ENCODE assay signal across 24 mouse cellular contexts in genomic region chr11:35331476-35331875, GRCm38 (mm10).
DNase-seq lines count a peak whose midpoint lies in the region; ATAC-seq and TF ChIP-seq lines count a peak whose summit lies in the region.
"Had no signal": no experiment of that assay in that cellular context is flagged by ENCODE, and none has a peak within 500 bp of the region (broad histone marks: within the 10 kb centered on the region; RNA-seq: fewer than 3 reads in every experiment).

No protein-coding gene starts in this region.

- WGBS in hindbrain, embryonic 14.5 days = 80% methylated on average over 3 of the region's 3 CpGs

- intact Hi-C loops in heart, postnatal 36 days (cut with DNase I) = no loop called here

- H3K4me1 ChIP-seq in hindbrain, embryonic 14.5 days (replicated peaks; ENCODE audit: control insufficient read depth, insufficient read depth, low read length) = no peaks in the 10 kb centered on the region
- H3K4me1 ChIP-seq: embryonic facial prominence, embryonic 15.5 days; forebrain, embryonic 13.5 days; forebrain, embryonic 15.5 days had no signal

- no peak for DNase-seq in layer of hippocampus, adult 2 months (ENCODE audit: low spot score in 2 of 2)
- DNase-seq in layer of hippocampus, adult 18-20 months (ENCODE audit: low spot score in 2 of 2) = no peak
- peak; percentile 58 for DNase-seq in 3T3-L1 (ENCODE audit: low read depth, low spot score)
- peak; percentile 82 for DNase-seq in NIH3T3 (ENCODE audit: low read depth)
- no peak for DNase-seq in heart, postnatal 36 days
- DNase-seq in hindbrain, embryonic 14.5 days (ENCODE audit: low spot score) = no peak
- DNase-seq: adrenal gland, adult 2 months; adrenal gland, postnatal 10 days; adrenal gland, postnatal 25 days; B cell, adult 2 months; cerebellum, adult 11 months; cerebellum, adult 18-20 months; cerebellum, adult 8-10 months; cerebellum, adult 9-11 months; cerebellum, postnatal 14 days; cerebellum, postnatal 36 days; embryo, embryonic 11 days; forebrain, postnatal 0 days had no signal

- H3K36me3 ChIP-seq in hindbrain, embryonic 14.5 days (replicated peaks; ENCODE audit: control insufficient read depth, insufficient read depth) = no peaks in the 10 kb centered on the region
- H3K36me3 ChIP-seq: embryonic facial prominence, embryonic 13.5 days; embryonic facial prominence, embryonic 15.5 days; forebrain, embryonic 15.5 days; G1E had no signal

- peak overlapping the region; percentile 14; the same call in 1 of the 2 replicates for H3K27ac ChIP-seq in layer of hippocampus, adult 2 months
- no peak overlapping the region for H3K27ac ChIP-seq in hindbrain, embryonic 14.5 days
- H3K27ac ChIP-seq: embryonic facial prominence, embryonic 13.5 days; embryonic facial prominence, embryonic 15.5 days; forebrain, embryonic 13.5 days; forebrain, embryonic 15.5 days had no signal

- no peak overlapping the region for H3K4me2 ChIP-seq in hindbrain, embryonic 14.5 days (replicated peaks)
- H3K4me2 ChIP-seq: embryonic facial prominence, embryonic 13.5 days; embryonic facial prominence, embryonic 15.5 days; forebrain, embryonic 13.5 days; forebrain, embryonic 15.5 days had no signal

- no peaks in the 10 kb centered on the region for H3K9me3 ChIP-seq in hindbrain, embryonic 14.5 days (ENCODE audit: control insufficient read depth, low read length)
- H3K9me3 ChIP-seq: embryonic facial prominence, embryonic 13.5 days; embryonic facial prominence, embryonic 15.5 days; forebrain, embryonic 13.5 days; forebrain, embryonic 15.5 days had no signal

- H3K9ac ChIP-seq in hindbrain, embryonic 14.5 days = no peak overlapping the region
- H3K9ac ChIP-seq: embryonic facial prominence, embryonic 13.5 days; embryonic facial prominence, embryonic 15.5 days; forebrain, embryonic 13.5 days; forebrain, embryonic 15.5 days; forebrain, postnatal 0 days had no signal

- no peak overlapping the region for H3K4me3 ChIP-seq in layer of hippocampus, adult 2 months
- H3K4me3 ChIP-seq in hindbrain, embryonic 14.5 days (replicated peaks; ENCODE audit: low read length) = no peak overlapping the region
- H3K4me3 ChIP-seq: embryonic facial prominence, embryonic 13.5 days; embryonic facial prominence, embryonic 15.5 days; forebrain, embryonic 13.5 days; forebrain, embryonic 15.5 days had no signal

- ATAC-seq in hindbrain, embryonic 14.5 days (ENCODE audit: low FRiP score) = no peak
- ATAC-seq: CD4-positive, CD25-positive, alpha-beta regulatory T cell, adult 4 months; forebrain, embryonic 13.5 days; forebrain, embryonic 15.5 days; forebrain, postnatal 0 days had no signal

- peaks cover 14% of the 10 kb centered on the region; the same call in 1 of the 2 replicates for H3K27me3 ChIP-seq in hindbrain, embryonic 14.5 days (ENCODE audit: control insufficient read depth, insufficient read depth, low read length)
- H3K27me3 ChIP-seq: embryonic facial prominence, embryonic 13.5 days; embryonic facial prominence, embryonic 15.5 days; forebrain, embryonic 15.5 days had no signal

- TF ChIP-seq CTCF in layer of hippocampus, adult 2 months (conservative IDR thresholded peaks at IDR 0.05) = no peak

Comparison
In these comparisons a context has a peak if more than half of its experiments do, and no peak if none do; other contexts are left out.
1. DNase-seq: peak in 3T3-L1 (single experiment) and NIH3T3 (single experiment); none in layer of hippocampus, adult 2 months (0 of 2), layer of hippocampus, adult 18-20 months (0 of 2), heart, postnatal 36 days (0 of 2) and hindbrain, embryonic 14.5 days (single experiment).